Mouse (Mus musculus) ovary, postnatal 14 days (tissue): ENCODE data around the gene Mpst.

Experiments
- DNase-seq: peaks from one replicate; pipeline ENCODE4 v3.0.0; 2022; ENCODE audit warnings: low spot score

Gene Mpst

DNA sequence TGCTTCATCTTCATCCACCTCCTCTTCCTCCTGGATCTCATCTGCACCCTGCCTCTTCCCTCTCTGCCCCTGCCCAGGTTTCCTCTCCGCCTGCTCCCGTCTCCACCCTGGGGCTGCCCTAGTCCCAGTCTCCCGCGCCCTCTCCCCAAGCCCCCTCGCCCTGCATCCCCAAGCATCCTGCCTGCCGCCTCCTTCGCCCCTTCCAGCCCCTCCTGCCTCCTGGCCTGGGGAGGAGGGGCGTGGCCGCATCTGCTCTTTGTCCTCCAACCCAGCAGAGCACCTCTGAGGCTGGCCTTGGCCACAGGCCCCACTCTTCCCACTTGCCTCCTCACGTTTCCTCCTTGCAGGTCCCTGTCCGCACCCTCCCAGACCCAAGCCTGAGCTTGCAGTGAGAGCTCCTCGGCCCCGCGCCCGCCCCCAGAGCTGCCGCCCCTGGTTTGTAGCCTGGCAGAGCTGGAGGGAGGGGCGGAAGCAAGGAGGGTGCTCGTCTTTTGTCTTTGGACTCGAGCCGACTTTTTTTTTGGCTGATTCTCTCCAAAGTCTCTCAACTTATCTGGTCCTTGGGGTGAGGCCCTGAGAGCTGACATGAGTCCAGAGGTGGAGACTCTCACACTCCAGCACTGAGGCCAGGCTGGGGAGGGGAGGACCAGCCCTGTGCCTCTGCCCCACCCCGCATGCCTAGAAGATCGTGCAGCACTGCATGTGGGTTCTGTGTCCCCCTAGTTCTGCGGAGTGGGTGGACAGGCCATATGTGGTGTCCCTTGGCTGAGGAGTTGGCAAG lies 31.2 kb downstream of the Mpst start:
- peak; percentile 71 for DNase-seq

DNA sequence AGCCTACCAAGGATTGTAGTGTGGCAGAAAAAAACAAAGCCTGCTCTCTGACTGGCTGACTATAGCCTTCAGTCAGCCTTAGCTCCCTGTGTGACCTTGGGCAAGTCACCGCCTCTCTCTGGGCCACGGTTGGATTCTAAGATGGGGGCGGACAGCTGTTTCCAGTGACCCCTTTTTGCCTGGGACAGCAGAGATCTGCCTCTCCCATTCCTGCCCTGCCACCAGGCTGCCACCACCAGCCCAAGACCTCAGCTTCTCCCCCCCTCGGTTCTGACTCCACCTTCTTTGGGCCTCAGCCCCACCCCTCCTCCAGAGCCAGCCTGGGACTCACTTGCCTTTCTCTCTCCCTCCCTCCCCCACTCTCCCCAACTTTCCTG lies 31.8 kb downstream of the Mpst start:
- no peak for DNase-seq

GRCm38 (mm10) chr15:78438505-78438904 lies 32.3 kb downstream of the Mpst start:
- no peak for DNase-seq

DNA sequence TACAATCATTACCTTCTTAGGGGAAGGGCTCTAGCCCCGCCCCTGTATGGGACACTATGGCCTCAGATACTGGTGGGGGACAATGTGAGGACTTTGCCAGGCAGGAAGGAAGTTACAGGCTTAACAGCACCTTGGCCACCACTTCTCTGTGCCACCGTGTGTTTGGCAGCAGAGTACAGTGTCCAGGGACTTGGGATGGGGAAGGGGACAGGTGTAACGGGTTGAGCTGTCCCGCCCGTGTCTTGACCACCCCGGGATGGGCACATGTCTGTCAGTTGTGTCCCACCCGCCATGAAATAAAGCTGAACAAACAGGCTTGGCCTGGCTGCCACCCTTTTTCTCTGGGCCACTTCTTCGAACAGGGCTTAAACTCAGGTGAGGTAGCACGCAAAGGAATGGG lies 32.8 kb downstream of the Mpst start:
- DNase-seq: no peak

DNA sequence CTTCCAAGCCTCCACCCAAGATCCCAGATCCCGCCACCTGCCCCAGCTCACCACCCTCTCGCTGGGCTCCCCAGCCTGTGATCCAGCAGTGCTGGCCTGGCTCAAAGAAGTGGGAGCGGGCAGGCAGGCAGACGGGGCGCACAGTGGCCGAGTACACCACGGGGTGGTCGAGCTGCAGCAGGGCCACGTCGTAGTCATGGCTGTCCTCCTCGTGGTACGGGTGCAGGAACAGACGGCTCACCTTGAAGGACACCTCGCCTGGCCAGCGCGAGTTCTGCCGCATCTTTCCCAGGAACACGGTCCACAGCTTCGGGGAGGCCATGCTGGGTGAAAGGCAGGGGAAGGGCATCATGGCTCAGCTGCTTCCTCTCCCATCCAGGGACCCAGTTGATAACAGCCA lies 36.0 kb downstream of the Mpst start:
- DNase-seq: no peak

- DNase-seq: no peak
Measured at GRCm38 (mm10) chr15:78443857-78444256, 37.6 kb downstream of the Mpst start.

DNA sequence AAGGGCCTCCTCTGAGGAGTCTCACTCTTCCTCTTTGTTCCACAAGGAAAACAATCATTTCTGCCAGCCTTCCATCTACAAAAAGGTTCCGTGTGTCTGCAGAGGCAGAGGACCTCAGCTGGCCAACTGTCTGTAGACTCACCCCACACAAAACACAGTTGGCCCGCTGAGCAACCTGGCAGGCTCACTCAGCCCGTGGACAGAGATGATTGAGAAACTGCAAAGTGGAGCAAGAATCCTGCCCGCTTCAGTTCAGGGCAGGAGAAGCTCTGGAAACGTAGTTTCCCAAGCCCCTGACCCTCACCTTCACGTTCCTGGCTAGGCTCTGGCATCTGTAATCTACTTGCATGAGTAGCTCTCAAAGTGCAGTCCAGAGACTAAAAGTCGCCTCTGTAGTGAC lies 40.9 kb downstream of the Mpst start:
- DNase-seq: no peak

GRCm38 (mm10) chr15:78447746-78448535 lies 41.7 kb downstream of the Mpst start:
- peak; percentile 99 for DNase-seq

DNA sequence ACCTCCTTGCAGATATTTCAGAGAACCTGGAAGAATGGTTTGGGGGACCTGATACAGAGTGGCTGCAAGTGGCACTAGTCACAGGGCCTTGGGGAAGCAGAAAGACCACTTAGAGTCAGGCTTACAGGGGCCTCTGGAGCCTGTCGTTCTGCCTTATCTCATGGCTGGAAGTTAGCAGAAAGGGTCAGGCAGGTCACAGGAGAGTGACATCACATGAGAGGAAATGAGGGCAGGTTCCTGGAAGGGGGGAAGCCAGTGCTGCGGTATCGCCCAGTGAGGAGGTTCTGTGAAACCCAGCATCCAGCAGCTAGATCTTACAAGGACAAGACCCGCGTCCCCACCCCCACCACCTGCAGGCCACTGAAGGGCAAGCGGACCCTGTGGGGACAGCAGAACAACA lies 42.9 kb downstream of the Mpst start:
- no peak for DNase-seq

DNA sequence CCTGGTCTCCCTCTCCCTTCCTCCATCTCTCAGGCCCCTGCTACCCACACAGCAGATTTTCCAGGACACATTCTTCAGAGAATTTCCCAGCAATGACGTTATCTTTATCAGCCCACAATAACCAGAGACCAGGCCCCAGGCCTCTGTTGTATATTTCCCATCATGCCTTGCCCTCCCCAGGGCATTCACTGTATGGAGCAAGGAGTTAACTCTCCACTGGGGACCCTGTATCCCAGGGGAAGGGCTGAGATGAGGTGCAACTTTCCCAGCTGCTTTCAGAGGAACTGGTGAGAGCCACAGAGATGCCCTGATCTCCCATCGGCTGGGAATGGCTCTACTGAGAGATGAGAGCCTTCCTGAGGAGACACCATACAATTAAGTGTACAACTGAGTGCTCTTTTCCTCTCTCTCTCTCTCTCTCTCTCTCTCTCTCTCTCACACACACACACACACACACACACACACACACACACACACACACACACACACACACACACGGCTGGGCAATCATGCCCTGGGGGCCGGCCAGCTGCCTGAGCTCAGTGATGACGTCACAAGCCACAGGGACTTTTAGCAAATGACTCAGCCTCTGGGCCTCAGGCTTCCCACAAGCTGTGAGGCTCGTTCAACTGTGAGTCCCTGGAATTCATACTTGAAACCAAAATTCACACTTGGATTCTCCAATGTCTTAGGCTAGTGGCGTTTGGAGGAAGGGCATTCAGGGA lies 43.6 kb downstream of the Mpst start:
- no peak for DNase-seq

DNA sequence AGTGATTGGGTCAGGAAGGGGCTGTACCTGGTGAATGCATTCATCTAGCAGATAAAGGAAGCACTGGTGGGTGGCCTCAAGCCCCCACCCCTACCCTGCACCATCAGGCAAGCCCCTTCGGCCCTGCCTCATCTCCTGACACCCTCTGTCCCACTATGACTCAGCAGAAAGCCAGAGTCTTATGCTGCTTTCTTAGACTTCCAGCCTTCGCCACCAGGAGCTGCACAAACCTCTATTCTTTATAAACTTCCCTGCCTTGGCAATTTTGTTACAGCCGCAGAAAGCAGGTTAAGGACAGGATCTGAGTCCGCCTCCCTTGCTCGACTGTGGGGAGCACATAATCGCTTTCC lies 44.2 kb downstream of the Mpst start:
- DNase-seq: no peak

DNA sequence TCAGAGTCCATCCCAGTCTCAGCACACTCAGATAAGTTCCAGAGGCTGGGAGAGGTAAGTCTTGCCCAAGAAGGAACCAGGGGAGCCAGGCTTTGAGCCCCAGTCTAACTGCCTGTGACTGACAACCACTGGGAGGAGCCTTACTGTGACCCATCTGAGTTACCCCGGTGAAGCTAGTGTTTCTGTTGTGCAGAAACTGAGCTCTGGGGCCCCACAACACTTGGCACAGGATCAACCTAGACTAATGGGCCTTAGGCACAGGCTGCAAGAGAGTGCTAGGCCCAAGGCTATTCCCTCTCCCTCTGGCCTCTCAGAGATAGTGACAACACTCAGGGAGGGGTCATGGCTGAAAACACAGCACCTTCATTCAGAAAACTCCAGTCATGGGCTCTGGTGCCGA lies 45.0 kb downstream of the Mpst start:
- DNase-seq: no peak

DNA sequence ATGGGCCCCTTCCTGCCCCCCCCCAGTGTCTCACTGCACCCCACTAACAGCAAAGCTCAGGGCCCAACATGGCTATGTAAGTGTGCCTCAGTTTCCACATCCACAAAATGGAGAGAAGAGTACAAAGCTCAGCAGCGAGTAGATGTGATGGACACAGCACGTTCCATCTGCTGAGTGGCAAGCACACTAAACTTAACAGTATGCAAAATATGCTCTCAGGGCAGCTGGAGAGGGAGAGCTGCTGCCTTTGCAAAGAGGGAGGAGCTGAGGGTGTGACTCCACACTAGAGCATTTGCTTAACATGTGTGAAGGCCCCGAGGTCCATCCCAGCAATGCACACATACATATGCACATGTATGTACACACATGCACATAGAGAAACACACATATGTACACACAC lies 46.7 kb downstream of the Mpst start:
- DNase-seq: no peak

DNA sequence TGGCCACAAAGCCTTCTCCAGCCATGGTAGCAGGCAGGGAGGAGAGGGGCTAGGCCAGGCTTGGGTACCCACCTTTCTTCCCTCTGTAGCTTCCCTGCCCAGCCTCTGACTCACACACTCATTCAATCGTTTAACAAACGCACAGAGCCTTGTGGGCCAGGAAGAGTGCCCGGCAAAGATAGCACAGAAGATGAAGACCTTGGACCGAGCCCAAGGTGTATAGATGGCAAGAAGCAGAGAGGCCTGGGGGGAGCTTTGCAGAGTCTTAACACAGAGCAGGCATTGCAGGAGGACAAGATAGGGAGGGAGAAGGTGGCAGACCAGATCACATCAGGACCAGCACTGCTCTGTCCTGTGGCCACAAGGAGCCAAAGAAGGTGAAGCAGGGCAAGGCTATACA lies 49.0 kb downstream of the Mpst start:
- no peak for DNase-seq

DNA sequence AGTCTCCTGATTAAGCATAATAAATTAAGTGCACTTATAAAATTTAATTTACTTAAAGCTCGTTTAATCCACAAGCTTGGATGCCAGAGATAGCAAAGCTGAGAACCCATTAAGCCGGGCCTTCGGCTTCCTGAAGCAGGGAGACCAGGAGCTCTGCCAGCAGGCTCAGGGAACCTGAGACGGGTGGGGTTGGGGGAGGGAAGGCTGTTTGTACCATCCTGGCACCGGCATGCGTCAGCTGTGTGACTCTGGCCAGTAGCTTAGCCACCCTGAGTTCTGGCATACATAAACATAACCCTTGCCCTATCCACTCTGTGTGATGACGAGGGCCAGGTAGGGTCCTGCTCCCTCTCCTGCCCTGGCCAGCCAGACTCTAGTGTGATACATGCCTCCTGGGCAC lies 49.8 kb downstream of the Mpst start:
- no peak for DNase-seq

DNA sequence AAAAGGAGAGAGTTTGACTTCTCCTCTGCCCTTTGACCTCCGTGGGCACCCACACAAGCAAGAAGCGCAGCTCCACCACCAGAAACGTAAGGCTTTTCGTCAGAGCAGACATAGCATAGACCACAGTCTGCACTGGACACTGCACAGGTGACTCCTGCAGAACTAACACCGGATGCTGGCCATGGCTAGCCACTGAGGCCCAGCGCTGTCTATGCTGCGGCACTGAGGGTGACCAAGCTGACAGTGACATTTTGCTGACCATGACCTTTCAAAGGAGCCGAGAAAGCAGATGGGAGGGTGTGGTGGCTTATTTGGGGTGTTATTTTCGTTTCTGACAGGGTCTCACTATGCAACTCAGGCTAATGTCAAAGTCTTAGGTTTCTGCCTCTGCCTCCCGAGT lies 51.0 kb downstream of the Mpst start:
- no peak for DNase-seq

DNA sequence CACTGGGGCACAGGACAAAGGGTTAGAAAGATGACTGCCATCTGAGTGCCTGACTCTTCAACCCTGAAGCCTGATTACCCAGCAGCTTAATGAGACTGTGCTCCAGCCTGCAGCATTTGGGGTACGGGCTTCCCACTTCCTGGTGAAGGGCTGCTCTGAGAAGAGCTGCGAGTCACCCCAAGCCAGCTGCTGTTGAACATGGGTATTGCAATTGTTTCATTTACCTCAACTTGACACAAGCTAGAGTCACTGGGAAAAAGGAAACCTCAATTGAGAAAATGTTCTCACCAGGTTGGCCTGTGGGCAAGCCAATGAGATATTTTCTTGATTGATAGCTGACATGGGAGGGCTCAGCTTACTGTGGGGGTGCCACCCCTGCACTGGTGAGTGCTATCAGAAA lies 56.8 kb downstream of the Mpst start:
- no peak for DNase-seq
